Mouse (Mus musculus) lung, embryonic 14.5 days (tissue): Measurements from ENCODE around the gene Colgalt1. TPM values are rescaled to one million over a fixed set of nuclear protein-coding genes. Genes with fewer than 3 reads are reported as not detected.

Experiments
- ATAC-seq: fragments of 200-750 bp; cut with Nextera tagmentation; 2 replicates; pipeline ENCODE4 v1.8.0; 2017; ENCODE audit warnings: mild to moderate bottlenecking, moderate TSS enrichment, moderate library complexity; ENCODE audit not compliant: insufficient read depth
- DNase-seq: peaks from one replicate; pipeline ENCODE4 v3.0.0-alpha.2; 2015
- H3K27ac ChIP-seq: fragments of 300-500 bp; sonication (generic); 2 replicates; pipeline ENCODE4 v1.5.1; 2014; ENCODE audit warnings: low read depth, mild to moderate bottlenecking, moderate library complexity
- H3K27me3 ChIP-seq: fragments of 300-500 bp; sonication (generic); 2 replicates; pipeline ENCODE4 v1.6.1; 2014; ENCODE audit warnings: low read length, control low read depth; ENCODE audit not compliant: insufficient read depth
- H3K36me3 ChIP-seq: fragments of 300-500 bp; sonication (generic); 2 replicates; pipeline ENCODE4 v1.6.1; 2014; ENCODE audit warnings: control low read depth; ENCODE audit not compliant: insufficient read depth
- H3K4me1 ChIP-seq: fragments of 300-500 bp; sonication (generic); 2 replicates; pipeline ENCODE4 v1.6.1; 2014; ENCODE audit warnings: antibody characterized with exemption, control low read depth; ENCODE audit not compliant: insufficient read depth
- H3K4me2 ChIP-seq: fragments of 300-500 bp; sonication (generic); 2 replicates; pipeline ENCODE4 v1.6.1; 2014; ENCODE audit warnings: mild to moderate bottlenecking
- H3K4me3 ChIP-seq: fragments of 300-500 bp; sonication (generic); 2 replicates; pipeline ENCODE4 v1.5.1; 2014; ENCODE audit warnings: low read depth, low read length
- H3K9ac ChIP-seq: fragments of 300-500 bp; sonication (generic); 2 replicates; pipeline ENCODE4 v1.6.1; 2014
- H3K9me3 ChIP-seq: fragments of 300-500 bp; sonication (generic); 2 replicates; pipeline ENCODE4 v1.6.1; 2016; ENCODE audit warnings: low read depth, low read length, control low read depth
- CTCF ChIP-seq: IDR thresholded peaks from 2 replicates; pipeline ENCODE4 v1.5.1; 2016; ENCODE audit warnings: antibody characterized with exemption, low read depth
- WGBS: fragments of 180-500 bp; shearing (Covaris S2); extraction: QIAGEN DNeasy Blood & Tissue Kit; methylation state at CpG from one replicate; pipeline ENCODE4 v1.1.7; 2014; 5-methylcytosine and 5-hydroxymethylcytosine counted together
- polyA plus RNA-seq: library from polyadenylated mRNA; unstranded; fragments of >200 nt; fragmentation: Nextera tagmentation; extraction: Ambion mirVana; gene quantifications from 2 replicates; pipeline ENCODE4 v1.2.1, GENCODE M21; 2014

Gene Colgalt1
- polyA plus RNA-seq, 1 experiment from 2014 or later, result 90.5 TPM

- ATAC-seq, result peak; percentile 87
- Histone ChIP-seq H3K4me1 (0 out of 2 replicates have a peak, but pooled peaks cover 3% of the 10 kb centered on the region), H3K9ac (peak within 1 kb of the TSS; percentile 91), H3K4me2 (peak within 1 kb of the TSS; percentile 98), H3K36me3 (0 out of 2 replicates have a peak, but pooled peaks cover 8% of the 10 kb centered on the region), H3K9me3 (no peaks in the 10 kb centered on the region), H3K4me3 (peak within 1 kb of the TSS; percentile 88), H3K27ac (peak within 1 kb of the TSS; percentile 98), H3K27me3 (no peaks in the 10 kb centered on the region)
- no peak for TF ChIP-seq CTCF
- under 1% methylated on average over 71 of the region's 71 CpGs for WGBS
- DNase-seq, result peak; percentile 99
Measured at GRCm38 (mm10) chr8:71591471-71592373, 19.1 kb upstream of the Colgalt1 start, which contains the start of gene Pgls. Pgls (plus strand) TSS chr8:71592176.

- peak overlapping the region; percentile 88 for H3K4me3 ChIP-seq
- no peaks in the 10 kb centered on the region for H3K9me3 ChIP-seq
- DNase-seq, result peak; percentile 71
- ATAC-seq, result peak; percentile 69
- H3K9ac ChIP-seq, result peak overlapping the region; percentile 91
- peak overlapping the region; percentile 98 for H3K4me2 ChIP-seq
- peak overlapping the region; percentile 98 for H3K27ac ChIP-seq
- H3K27me3 ChIP-seq, result no peaks in the 10 kb centered on the region
- WGBS, result 3% methylated on average over 60 of the region's 60 CpGs
- 0 out of 2 replicates have a peak, but pooled peaks cover 3% of the 10 kb centered on the region for H3K4me1 ChIP-seq
- H3K36me3 ChIP-seq, result 0 out of 2 replicates have a peak, but pooled peaks cover 8% of the 10 kb centered on the region
- 0 out of 2 replicates have a peak, but pooled peaks have one; percentile 1 for TF ChIP-seq CTCF
Measured at GRCm38 (mm10) chr8:71592374-71593170, 18.2 kb upstream of the Colgalt1 start.

- H3K4me2 ChIP-seq, result no peak overlapping the region
- no peak overlapping the region for H3K9ac ChIP-seq
- 0 out of 2 replicates have a peak, but pooled peaks cover 8% of the 10 kb centered on the region for H3K36me3 ChIP-seq
- H3K4me1 ChIP-seq, result 0 out of 2 replicates have a peak, but pooled peaks cover 3% of the 10 kb centered on the region
- DNase-seq, result no peak
- TF ChIP-seq CTCF, result no peak
- H3K27ac ChIP-seq, result no peak overlapping the region
- ATAC-seq, result no peak
- H3K4me3 ChIP-seq, result no peak overlapping the region
- no peaks in the 10 kb centered on the region for H3K27me3 ChIP-seq
- 87% methylated on average over 8 of the region's 8 CpGs for WGBS
- no peaks in the 10 kb centered on the region for H3K9me3 ChIP-seq
Measured at GRCm38 (mm10) chr8:71593556-71594323, 17.1 kb upstream of the Colgalt1 start.

GRCm38 (mm10) chr8:71594324-71594722 is 16.5 kb upstream of the Colgalt1 start:
- Histone ChIP-seq H3K4me2 (no peak overlapping the region), H3K27ac (no peak overlapping the region), H3K36me3 (0 out of 2 replicates have a peak, but pooled peaks cover 8% of the 10 kb centered on the region), H3K9me3 (no peaks in the 10 kb centered on the region), H3K4me1 (0 out of 2 replicates have a peak, but pooled peaks cover 3% of the 10 kb centered on the region), H3K27me3 (no peaks in the 10 kb centered on the region), H3K4me3 (no peak overlapping the region), H3K9ac (no peak overlapping the region)
- ATAC-seq (no peak), DNase-seq (no peak)
- no peak for TF ChIP-seq CTCF
- 96% methylated on average over 4 of the region's 4 CpGs for WGBS

- ATAC-seq, result peak; percentile 11
- 9% methylated on average over 27 of the region's 27 CpGs for WGBS
- Histone ChIP-seq H3K27me3 (0 out of 2 replicates have a peak, but pooled peaks cover 2% of the 10 kb centered on the region), H3K36me3 (peaks cover 11% of the 10 kb centered on the region; the same call in 1 of the 2 replicates), H3K4me2 (peak overlapping the region; percentile 27; the same call in 1 of the 2 replicates), H3K9me3 (no peaks in the 10 kb centered on the region), H3K9ac (no peak overlapping the region), H3K4me1 (0 out of 2 replicates have a peak, but pooled peaks cover 3% of the 10 kb centered on the region), H3K27ac (no peak overlapping the region), H3K4me3 (no peak overlapping the region)
- TF ChIP-seq CTCF, result peak; percentile 100
- DNase-seq, result peak; percentile 92
Measured at GRCm38 (mm10) chr8:71595862-71596261, 14.9 kb upstream of the Colgalt1 start.

- no peak for DNase-seq
- H3K36me3 ChIP-seq, result peaks cover 11% of the 10 kb centered on the region; the same call in 1 of the 2 replicates
- no peak for TF ChIP-seq CTCF
- H3K4me1 ChIP-seq, result no peaks in the 10 kb centered on the region
- H3K27me3 ChIP-seq, result peaks cover 4% of the 10 kb centered on the region
- H3K4me3 ChIP-seq, result no peak overlapping the region
- 59% methylated on average over 6 of the region's 6 CpGs for WGBS
- H3K4me2 ChIP-seq, result no peak overlapping the region
- no peaks in the 10 kb centered on the region for H3K9me3 ChIP-seq
- no peak overlapping the region for H3K9ac ChIP-seq
- no peak for ATAC-seq
- no peak overlapping the region for H3K27ac ChIP-seq
Measured at GRCm38 (mm10) chr8:71596384-71596783, 14.4 kb upstream of the Colgalt1 start.
